Mouse (Mus musculus): ENCODE measurements at regions not wholly inside any gene's neighbourhood (a gene's known extent, or its start where the extent isn't known, plus 50 kb on each side); places are given as distances from the start of the nearest gene placed in this dataset.
"Not testable (repeated sequence)": the region's sequence is repeated elsewhere in the genome, so short reads cannot be mapped to it uniquely, and the experiment has no call there.

GRCm38 (mm10) chr13:72571871-72572270, 56.7 kb upstream of the Irx2 start:
- Histone ChIP-seq H3K9me3 (replicated peaks) (no peaks in the 10 kb centered on the region), H3K36me3 (no peaks in the 10 kb centered on the region), H3K27me3 (replicated peaks) (no peaks in the 10 kb centered on the region), H3K4me3 (no peak overlapping the region), H3K27ac (ENCODE audit: poor library complexity, severe bottlenecking) (no peak overlapping the region), H3K4me2 (no peak overlapping the region), H3K9ac (no peak overlapping the region), H3K4me1 (replicated peaks) (no peaks in the 10 kb centered on the region)
- 38% methylated on average over 7 of the region's 7 CpGs for WGBS
- no peak for ATAC-seq (ENCODE audit: insufficient number of reproducible peaks, low FRiP score)

- Histone ChIP-seq H3K9ac (no peak overlapping the region), H3K27ac (ENCODE audit: poor library complexity, severe bottlenecking) (no peak overlapping the region), H3K4me2 (no peak overlapping the region), H3K4me3 (no peak overlapping the region), H3K36me3 (no peaks in the 10 kb centered on the region), H3K27me3 (replicated peaks) (no peaks in the 10 kb centered on the region), H3K4me1 (replicated peaks) (no peaks in the 10 kb centered on the region), H3K9me3 (replicated peaks) (no peaks in the 10 kb centered on the region)
- ATAC-seq (ENCODE audit: insufficient number of reproducible peaks, low FRiP score): no peak
- 79% methylated on average over 1 of the region's 1 CpGs for WGBS
Observed at GRCm38 (mm10) chr13:72572846-72573245, 55.8 kb upstream of the Irx2 start.

GRCm38 (mm10) chr13:72574126-72574525, 54.5 kb upstream of the Irx2 start:
- ATAC-seq (ENCODE audit: insufficient number of reproducible peaks, low FRiP score); H3K36me3 ChIP-seq; H3K9ac ChIP-seq; H3K4me3 ChIP-seq; H3K4me2 ChIP-seq; H3K27ac ChIP-seq (ENCODE audit: poor library complexity, severe bottlenecking); H3K4me1 ChIP-seq (replicated peaks); H3K27me3 ChIP-seq (replicated peaks); H3K9me3 ChIP-seq (replicated peaks): not testable (repeated sequence)
- WGBS: 72% methylated on average over 4 of the region's 4 CpGs

GRCm38 (mm10) chr13:72576485-72576884, 52.1 kb upstream of the Irx2 start:
- no peak overlapping the region for H3K4me3 ChIP-seq
- no peak overlapping the region for H3K27ac ChIP-seq (ENCODE audit: poor library complexity, severe bottlenecking)
- H3K9ac ChIP-seq: no peak overlapping the region
- no peaks in the 10 kb centered on the region for H3K9me3 ChIP-seq (replicated peaks)
- 31% methylated on average over 6 of the region's 6 CpGs for WGBS
- ATAC-seq (ENCODE audit: insufficient number of reproducible peaks, low FRiP score): no peak
- H3K36me3 ChIP-seq: no peaks in the 10 kb centered on the region
- no peaks in the 10 kb centered on the region for H3K4me1 ChIP-seq (replicated peaks)
- no peaks in the 10 kb centered on the region for H3K27me3 ChIP-seq (replicated peaks)
- no peak overlapping the region for H3K4me2 ChIP-seq

- H3K27me3 ChIP-seq (replicated peaks): no peaks in the 10 kb centered on the region
- H3K4me2 ChIP-seq: no peak overlapping the region
- H3K4me3 ChIP-seq: no peak overlapping the region
- 67% methylated on average over 3 of the region's 3 CpGs for WGBS
- no peaks in the 10 kb centered on the region for H3K4me1 ChIP-seq (replicated peaks)
- ATAC-seq (ENCODE audit: insufficient number of reproducible peaks, low FRiP score): no peak
- no peak overlapping the region for H3K27ac ChIP-seq (ENCODE audit: poor library complexity, severe bottlenecking)
- no peaks in the 10 kb centered on the region for H3K36me3 ChIP-seq
- H3K9ac ChIP-seq: no peak overlapping the region
- H3K9me3 ChIP-seq (replicated peaks): no peaks in the 10 kb centered on the region
Observed at GRCm38 (mm10) chr13:72578416-72578815, 50.2 kb upstream of the Irx2 start.
